Mouse (Mus musculus) liver, embryonic 11.5 days (tissue): Measurements from ENCODE around the gene Dbp. TPM values are rescaled to one million over a fixed set of nuclear protein-coding genes. Genes with fewer than 3 reads are reported as not detected.
A peak's percentile ranks its signal among the peaks of the same experiment; 100 is the strongest.

Experiments
- ATAC-seq: fragments of 200-750 bp; cut with Nextera tagmentation; replicated peaks from 2 replicates; pipeline ENCODE4 v1.8.0; 2017; ENCODE audit warnings: moderate number of reproducible peaks, mild to moderate bottlenecking, moderate TSS enrichment, moderate library complexity; ENCODE audit not compliant: low FRiP score
- DNase-seq: peaks from one replicate; pipeline ENCODE4 v3.0.0-alpha.2; 2017; ENCODE audit warnings: low spot score
- H3K27ac ChIP-seq: fragments of 300-500 bp; sonication (generic); 2 replicates; pipeline ENCODE4 v1.5.1; 2014; ENCODE audit warnings: mild to moderate bottlenecking, low read depth, low read length, control low read depth
- H3K27me3 ChIP-seq: fragments of 300-500 bp; sonication (generic); replicated peaks from 2 replicates; pipeline ENCODE4 v1.6.1; 2014; ENCODE audit warnings: low read length, mixed read lengths; ENCODE audit not compliant: control insufficient read depth, insufficient read depth
- H3K36me3 ChIP-seq: fragments of 300-500 bp; sonication (generic); 2 replicates; pipeline ENCODE4 v1.6.1; 2014; ENCODE audit warnings: mild to moderate bottlenecking, low read length, moderate library complexity, mixed read lengths; ENCODE audit not compliant: control insufficient read depth, insufficient read depth
- H3K4me1 ChIP-seq: fragments of 300-500 bp; sonication (generic); replicated peaks from 2 replicates; pipeline ENCODE4 v1.6.1; 2014; ENCODE audit warnings: low read length, mixed read lengths; ENCODE audit not compliant: control insufficient read depth, insufficient read depth
- H3K4me2 ChIP-seq: fragments of 300-500 bp; sonication (generic); 2 replicates; pipeline ENCODE4 v1.6.1; 2014; ENCODE audit warnings: mild to moderate bottlenecking, control low read depth, moderate library complexity
- H3K4me3 ChIP-seq: fragments of 300-500 bp; sonication (generic); 2 replicates; pipeline ENCODE4 v1.5.1; 2014; ENCODE audit warnings: low read depth, low read length, control low read depth
- H3K9ac ChIP-seq: fragments of 300-500 bp; sonication (generic); 2 replicates; pipeline ENCODE4 v1.6.1; 2014; ENCODE audit warnings: low read depth, low read length, control low read depth
- H3K9me3 ChIP-seq: fragments of 300-500 bp; sonication (generic); 2 replicates; pipeline ENCODE4 v1.6.1; 2016; ENCODE audit warnings: low read length, inconsistent platforms, mixed read lengths; ENCODE audit not compliant: control insufficient read depth
- WGBS: fragments of 180-500 bp; shearing (Covaris S2); extraction: QIAGEN DNeasy Blood & Tissue Kit; methylation state at CpG from one replicate; pipeline ENCODE4 v1.1.7; 2014; 5-methylcytosine and 5-hydroxymethylcytosine counted together
- polyA plus RNA-seq: library from polyadenylated mRNA; unstranded; fragments of >200 nt; fragmentation: Nextera tagmentation; extraction: Ambion mirVana; gene quantifications from 2 replicates; pipeline ENCODE4 v1.2.1, GENCODE M21; 2014

Gene Dbp
- polyA plus RNA-seq, 1 experiment from 2014 or later = 1.8 TPM

DNA sequence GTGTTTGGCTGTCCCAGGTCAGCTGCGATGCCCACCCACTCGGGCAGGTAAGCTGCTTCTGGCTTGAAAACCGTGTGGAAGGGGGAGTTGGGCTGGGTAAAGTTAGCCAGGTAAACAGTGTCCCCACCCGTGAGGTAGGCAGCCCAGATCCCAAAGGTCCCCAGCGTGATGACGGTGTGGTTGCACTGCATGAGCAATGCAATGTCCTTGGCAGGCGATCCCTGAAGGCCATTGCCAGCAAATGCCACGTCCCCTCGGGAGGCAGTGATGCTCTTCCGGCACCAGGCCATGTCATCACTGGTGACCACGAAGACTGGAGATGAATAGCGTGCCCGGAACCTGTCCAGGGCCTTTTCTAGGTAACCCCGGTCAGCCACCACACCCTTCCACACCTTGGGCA is 26.4 kb upstream of the Dbp start:
- H3K4me2 ChIP-seq = no peak overlapping the region
- no peak overlapping the region for H3K27ac ChIP-seq
- no peaks in the 10 kb centered on the region for H3K36me3 ChIP-seq
- WGBS = 83% methylated on average over 14 of the region's 14 CpGs
- no peaks in the 10 kb centered on the region for H3K27me3 ChIP-seq
- H3K4me1 ChIP-seq = peaks cover 7% of the 10 kb centered on the region; the same call in 1 of the 2 replicates
- no peak overlapping the region for H3K4me3 ChIP-seq
- DNase-seq = no peak
- H3K9me3 ChIP-seq = no peaks in the 10 kb centered on the region
- no peak overlapping the region for H3K9ac ChIP-seq
- ATAC-seq = no peak

DNA sequence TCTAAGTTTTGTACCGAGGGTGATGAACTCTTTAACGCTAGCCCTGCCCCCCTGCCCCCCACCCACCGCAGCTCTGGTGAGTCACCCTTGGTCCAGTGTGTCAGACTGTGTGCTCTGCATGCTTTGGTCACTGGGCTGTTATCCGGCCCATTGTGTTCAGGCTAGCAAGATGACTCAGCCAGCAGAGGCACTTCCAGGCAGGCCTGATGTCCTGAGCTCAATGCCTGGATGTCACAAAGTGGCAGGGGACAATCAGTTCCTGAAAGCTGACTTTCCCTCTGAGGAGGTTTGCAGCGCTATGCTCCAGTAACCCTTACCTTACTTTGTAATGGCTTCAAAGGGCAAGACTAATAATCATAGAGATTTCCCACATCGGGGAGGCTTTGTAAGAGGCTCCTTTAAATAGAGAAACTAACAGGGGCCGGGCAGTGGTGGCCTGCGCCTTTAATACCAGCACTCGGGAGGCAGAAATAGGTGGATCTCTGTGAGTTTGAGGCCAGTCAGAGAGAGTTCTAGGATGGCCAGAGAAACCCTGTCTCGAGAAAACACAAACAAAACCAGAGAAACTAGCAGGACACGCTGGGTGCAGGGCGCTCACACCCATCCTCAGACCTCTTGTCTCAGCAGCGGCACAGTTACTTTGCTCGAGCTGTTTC is 24.8 kb upstream of the Dbp start:
- Histone ChIP-seq H3K9ac (no peak overlapping the region), H3K27ac (no peak overlapping the region), H3K36me3 (no peaks in the 10 kb centered on the region), H3K4me2 (no peak overlapping the region), H3K4me3 (no peak overlapping the region), H3K9me3 (no peaks in the 10 kb centered on the region), H3K4me1 (peaks cover 7% of the 10 kb centered on the region; the same call in 1 of the 2 replicates), H3K27me3 (no peaks in the 10 kb centered on the region)
- ATAC-seq (no peak), DNase-seq (no peak)
- 72% methylated on average over 14 of the region's 14 CpGs for WGBS

DNA sequence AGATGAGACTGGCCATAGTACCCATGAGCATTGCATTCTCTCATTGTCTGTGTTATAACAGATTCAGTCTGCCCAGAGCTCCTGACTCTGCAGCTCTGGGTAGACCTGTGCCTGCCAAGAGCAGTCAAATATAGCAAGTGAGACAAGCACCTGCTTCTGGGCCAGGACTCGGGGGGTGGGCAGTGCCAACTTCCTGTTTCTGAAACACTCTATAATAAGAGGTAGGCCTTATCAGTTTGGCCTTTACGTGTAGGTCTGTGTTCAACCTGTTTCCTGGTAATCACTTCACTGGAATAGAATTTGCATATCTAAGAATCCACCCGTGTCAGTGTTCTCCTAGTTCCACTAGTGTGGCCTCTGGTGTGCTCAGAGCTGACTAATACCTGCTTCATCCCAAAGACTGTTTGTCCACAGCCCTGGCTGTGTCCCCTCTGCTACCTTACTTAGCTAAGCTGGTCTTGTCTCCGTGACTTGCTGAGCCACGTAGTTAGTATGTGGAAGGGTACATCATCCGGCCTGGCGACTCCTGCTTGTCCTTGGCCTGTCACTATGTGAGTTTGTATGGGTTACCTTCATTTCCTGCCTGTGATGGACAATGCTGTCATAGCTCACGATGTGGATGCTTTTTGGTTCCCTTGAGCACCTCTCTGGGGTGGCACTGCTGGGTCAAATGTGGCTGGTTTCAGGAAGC is 23.7 kb upstream of the Dbp start:
- DNase-seq (no peak), ATAC-seq (no peak)
- Histone ChIP-seq H3K27me3 (no peaks in the 10 kb centered on the region), H3K9ac (no peak overlapping the region), H3K4me2 (no peak overlapping the region), H3K9me3 (no peaks in the 10 kb centered on the region), H3K36me3 (no peaks in the 10 kb centered on the region), H3K27ac (no peak overlapping the region), H3K4me1 (peaks cover 7% of the 10 kb centered on the region; the same call in 1 of the 2 replicates), H3K4me3 (no peak overlapping the region)
- WGBS = 63% methylated on average over 8 of the region's 8 CpGs

DNA sequence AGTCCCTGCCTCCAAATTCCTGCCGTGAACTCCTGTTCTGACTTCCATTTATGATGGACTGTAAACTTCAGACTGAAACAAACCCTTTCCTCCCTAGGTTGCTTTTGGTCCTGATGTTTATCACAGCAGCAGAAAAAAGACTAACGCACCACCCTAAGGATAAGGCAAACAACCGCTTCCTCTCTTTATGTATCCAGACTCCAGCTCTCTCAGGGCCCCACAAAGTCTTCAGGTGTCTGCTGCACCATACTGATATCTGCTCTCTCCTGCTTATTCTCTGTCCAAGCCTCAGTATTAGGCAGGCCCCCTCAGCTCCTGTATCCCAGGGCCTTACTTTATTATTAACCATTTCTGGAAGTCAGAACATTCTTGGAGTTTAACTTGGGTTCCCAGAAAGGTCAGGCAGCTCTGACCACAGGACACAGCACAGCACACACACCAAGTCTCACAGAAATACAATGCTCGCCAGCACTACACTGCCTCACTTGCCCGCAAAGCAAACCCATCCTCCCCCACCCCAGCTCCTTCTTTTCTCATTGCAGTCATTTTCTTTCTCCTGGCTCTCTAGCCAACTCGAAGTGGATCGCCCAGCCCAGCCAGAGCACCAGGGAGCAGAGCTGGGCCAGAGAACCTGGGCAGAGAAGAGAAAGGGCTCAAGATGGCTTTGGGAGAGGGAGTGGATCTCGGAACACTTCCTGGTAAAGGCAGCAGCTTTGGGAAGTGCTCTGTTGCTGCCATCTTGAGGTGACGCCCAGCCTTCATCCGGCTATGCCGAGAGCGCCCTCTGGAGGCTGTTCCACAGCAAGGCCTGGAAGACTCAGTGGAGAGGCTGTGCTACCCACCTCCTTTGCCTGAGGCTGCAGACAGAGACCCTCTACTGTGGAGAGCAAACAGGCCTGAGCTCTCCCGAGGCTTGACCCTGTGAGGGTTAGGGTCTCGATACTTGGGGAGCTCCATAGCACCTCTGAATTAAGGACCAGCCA is 22.5 kb upstream of the Dbp start:
- Histone ChIP-seq H3K4me3 (no peak overlapping the region), H3K9ac (peak overlapping the region; percentile 44), H3K4me2 (peak overlapping the region; percentile 52), H3K27ac (no peak overlapping the region), H3K9me3 (no peaks in the 10 kb centered on the region), H3K36me3 (no peaks in the 10 kb centered on the region), H3K27me3 (no peaks in the 10 kb centered on the region), H3K4me1 (peaks cover 7% of the 10 kb centered on the region; the same call in 1 of the 2 replicates)
- 25% methylated on average over 14 of the region's 14 CpGs for WGBS
- peak; percentile 81 for DNase-seq
- ATAC-seq = peak; percentile 61

DNA sequence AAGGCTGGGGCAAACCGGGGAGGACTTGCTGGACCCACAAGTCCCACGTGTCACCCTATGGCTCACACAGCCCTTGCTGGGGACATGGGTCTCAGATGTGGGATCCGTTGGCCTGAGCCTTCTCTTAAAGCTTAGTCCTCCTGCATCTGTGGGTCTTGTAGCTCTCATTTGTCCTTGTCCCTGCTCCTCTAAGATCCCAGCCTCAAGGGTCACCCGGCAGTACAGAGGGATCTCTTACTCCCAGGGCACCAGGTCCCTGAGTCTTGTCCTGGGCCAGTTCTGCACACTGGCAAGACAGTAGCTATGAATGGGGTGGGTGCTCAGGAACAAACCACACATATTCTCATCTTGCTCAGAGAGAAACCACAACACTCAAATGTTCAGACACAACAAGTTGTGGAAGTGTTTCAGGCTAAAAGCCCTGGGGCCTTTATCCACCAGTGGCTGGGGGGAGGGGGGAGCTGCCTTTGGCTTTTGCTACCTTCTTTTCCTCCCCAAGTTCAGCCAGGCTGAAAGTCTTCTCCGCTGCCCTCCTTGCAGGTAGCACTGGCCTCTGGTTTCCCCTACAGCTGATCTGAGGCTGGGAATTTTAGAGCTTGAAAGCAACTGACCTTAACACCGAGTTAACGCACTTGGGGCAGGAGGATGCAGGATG is 21.4 kb upstream of the Dbp start, which contains the start of gene Ntn5:
Ntn5 (plus strand) TSS at position 627 of the 655 bp plus-strand sequence.
- WGBS = 77% methylated on average over 7 of the region's 7 CpGs
- peaks cover 7% of the 10 kb centered on the region; the same call in 1 of the 2 replicates for H3K4me1 ChIP-seq

DNA sequence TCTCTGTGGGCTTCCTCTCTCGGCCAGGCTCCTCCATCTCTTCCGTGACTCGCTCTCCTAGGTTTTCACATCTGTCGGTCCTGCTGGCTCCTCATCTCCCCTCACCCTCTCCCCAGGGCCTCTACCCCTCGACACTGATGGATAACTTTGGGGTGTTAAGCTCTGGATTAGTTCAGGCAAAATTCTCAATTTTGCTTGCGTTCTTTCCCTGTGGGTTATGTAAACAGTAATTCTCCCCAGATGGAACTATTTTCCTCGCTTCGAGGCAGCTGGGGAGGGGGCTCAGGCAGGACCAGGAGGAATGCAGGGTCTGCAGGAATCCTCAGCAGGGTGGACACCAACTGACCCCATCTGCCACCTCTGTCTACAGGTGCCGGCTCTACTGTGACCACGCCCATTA is 19.1 kb upstream of the Dbp start:
- Histone ChIP-seq H3K4me3 (no peak overlapping the region), H3K27me3 (no peaks in the 10 kb centered on the region), H3K36me3 (no peaks in the 10 kb centered on the region), H3K9me3 (no peaks in the 10 kb centered on the region), H3K27ac (no peak overlapping the region), H3K4me1 (peaks cover 6% of the 10 kb centered on the region), H3K9ac (no peak overlapping the region), H3K4me2 (no peak overlapping the region)
- 51% methylated on average over 10 of the region's 10 CpGs for WGBS
- no peak for ATAC-seq
- no peak for DNase-seq

More for the DNA sequence above, 21.4 kb upstream of the Dbp start, which contains the start of gene Ntn5:
- H3K9ac ChIP-seq = no peak within 1 kb of the TSS
- no peak for ATAC-seq
- no peak within 1 kb of the TSS for H3K4me3 ChIP-seq
- H3K27ac ChIP-seq = no peak within 1 kb of the TSS
- no peak within 1 kb of the TSS for H3K4me2 ChIP-seq
- no peaks in the 10 kb centered on the region for H3K27me3 ChIP-seq
- H3K9me3 ChIP-seq = no peaks in the 10 kb centered on the region
- no peak for DNase-seq
- no peaks in the 10 kb centered on the region for H3K36me3 ChIP-seq

DNA sequence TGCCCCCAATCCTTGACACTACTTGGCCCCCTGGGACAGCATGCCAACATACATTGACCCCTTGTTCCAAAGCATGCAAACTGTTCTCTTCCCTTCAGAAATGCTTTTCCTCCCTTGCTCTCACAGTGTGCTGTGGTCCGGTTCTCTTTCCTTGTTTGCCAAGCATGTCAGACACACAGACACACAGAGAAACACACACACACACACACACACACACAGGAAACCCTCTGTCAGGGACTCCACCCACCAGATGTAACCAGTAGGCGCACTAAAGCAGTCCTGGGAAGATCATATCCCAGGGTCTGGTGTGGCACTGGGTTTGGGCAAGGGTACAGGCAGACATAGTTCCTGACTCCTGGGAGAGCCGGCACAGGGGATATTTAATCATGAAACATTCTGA is 18.0 kb upstream of the Dbp start:
- Histone ChIP-seq H3K4me1 (peaks cover 4% of the 10 kb centered on the region), H3K4me2 (no peak overlapping the region), H3K9ac (no peak overlapping the region), H3K36me3 (no peaks in the 10 kb centered on the region), H3K9me3 (no peaks in the 10 kb centered on the region), H3K27me3 (no peaks in the 10 kb centered on the region), H3K4me3 (no peak overlapping the region), H3K27ac (no peak overlapping the region)
- 56% methylated on average over 3 of the region's 3 CpGs for WGBS
- ATAC-seq (no peak), DNase-seq (no peak)

DNA sequence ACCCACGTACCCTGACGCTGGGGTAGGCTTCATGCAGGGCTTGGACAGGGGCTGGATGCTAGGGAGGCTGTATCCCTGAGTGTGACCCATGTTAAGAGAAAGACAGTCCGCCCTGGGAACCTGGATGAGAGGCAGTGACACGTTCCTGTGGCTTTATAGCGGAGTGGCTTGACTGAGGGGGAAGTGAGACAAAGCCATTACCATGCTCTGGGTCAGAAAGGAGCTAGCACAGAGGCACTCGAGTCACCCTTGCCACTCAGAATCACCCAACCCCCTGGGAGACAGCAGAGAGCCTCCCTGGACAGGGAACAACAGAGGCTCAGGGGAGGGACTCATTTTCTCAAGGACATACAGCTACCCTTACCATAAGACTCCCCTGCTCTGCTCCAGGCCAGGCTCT is 15.8 kb upstream of the Dbp start:
- ATAC-seq (no peak), DNase-seq (no peak)
- Histone ChIP-seq H3K4me3 (no peak overlapping the region), H3K9ac (no peak overlapping the region), H3K36me3 (no peaks in the 10 kb centered on the region), H3K27ac (no peak overlapping the region), H3K27me3 (no peaks in the 10 kb centered on the region), H3K4me1 (no peaks in the 10 kb centered on the region; the same call in 1 of the 2 replicates), H3K9me3 (no peaks in the 10 kb centered on the region), H3K4me2 (no peak overlapping the region)
- WGBS = 54% methylated on average over 6 of the region's 6 CpGs
